Mouse (Mus musculus) MEL (cell line): ENCODE data around the gene Tbc1d7. TPM values are rescaled to one million over a fixed set of nuclear protein-coding genes. Genes with fewer than 3 reads are reported as not detected.

Experiments
- DNase-seq: peaks from one replicate; pipeline ENCODE4 v3.0.0; 2011; ENCODE audit warnings: low read depth, low spot score
- H3K27ac ChIP-seq: 2 replicates; pipeline ENCODE4 v1.5.1; 2012; ENCODE audit warnings: low read depth, mild to moderate bottlenecking, control low read depth, low read length, moderate library complexity; ENCODE audit not compliant: control insufficient read depth
- H3K27me3 ChIP-seq, 2 experiments: fragments of 150-350 bp in 1 of 2; sonication (generic) in 1 of 2; 2 replicates each; pipeline ENCODE4 v1.6.1; 2012; ENCODE audit warnings: low read length in 2 of 2, mild to moderate bottlenecking in 2 of 2, improper control_type of control experiment in 1 of 2, moderate library complexity in 1 of 2; ENCODE audit not compliant: insufficient read depth in 2 of 2, control insufficient read depth in 1 of 2
- H3K36me3 ChIP-seq, 2 experiments: 2 replicates each; pipeline ENCODE4 v1.6.1; 2012 to 2014; ENCODE audit warnings: low read length in 2 of 2, improper control_type of control experiment in 1 of 2, inconsistent platforms in 1 of 2, mild to moderate bottlenecking in 1 of 2; ENCODE audit not compliant: insufficient read depth in 2 of 2, control insufficient read depth in 1 of 2
- H3K4me1 ChIP-seq, 2 experiments: fragments of 150-350 bp in 1 of 2; sonication (generic) in 1 of 2; 2 replicates each; pipeline ENCODE4 v1.6.1; 2012; ENCODE audit warnings: low read length in 2 of 2, improper control_type of control experiment in 1 of 2, mild to moderate bottlenecking in 1 of 2; ENCODE audit not compliant: insufficient read depth in 2 of 2, control insufficient read depth in 1 of 2
- H3K4me3 ChIP-seq, 2 experiments: fragments of 150-350 bp in 1 of 2; sonication (generic) in 1 of 2; 2 replicates each; pipeline ENCODE4 v1.5.1; 2012; ENCODE audit warnings: low read depth in 2 of 2, low read length in 2 of 2, mild to moderate bottlenecking in 2 of 2, moderate library complexity in 2 of 2, control low read depth in 1 of 2, improper control_type of control experiment in 1 of 2; ENCODE audit not compliant: control insufficient read depth in 1 of 2, insufficient read depth in 1 of 2
- H3K79me2 ChIP-seq: 2 replicates; pipeline ENCODE4 v1.6.1; 2012; ENCODE audit warnings: mild to moderate bottlenecking, low read length, moderate library complexity; ENCODE audit not compliant: control insufficient read depth, poor library complexity, insufficient read depth
- H3K9ac ChIP-seq: 2 replicates; pipeline ENCODE4 v1.6.1; 2012; ENCODE audit warnings: low read depth, mild to moderate bottlenecking, control low read depth, low read length, moderate library complexity; ENCODE audit not compliant: control insufficient read depth, poor library complexity, severe bottlenecking
- H3K9me3 ChIP-seq: fragments of 150-350 bp; sonication (generic); replicated peaks from 2 replicates; pipeline ENCODE4 v1.6.1; 2012; ENCODE audit warnings: mild to moderate bottlenecking, low read length, improper control_type of control experiment, moderate library complexity; ENCODE audit not compliant: insufficient read depth
- CHD1 ChIP-seq: IDR thresholded peaks from 2 replicates; pipeline ENCODE4 v1.6.1; 2012; ENCODE audit warnings: low read depth, mild to moderate bottlenecking, inconsistent platforms, low read length, improper control_type of control experiment
- CTCF ChIP-seq, 3 experiments: IDR thresholded peaks in 2 of 3; conservative IDR thresholded peaks in 1 of 3; 2 replicates each; pipeline ENCODE4 v1.5.1; 2011 to 2012; ENCODE audit warnings: low read length in 3 of 3, low read depth in 2 of 3, mild to moderate bottlenecking in 2 of 3, improper control_type of control experiment in 1 of 3, inconsistent platforms in 1 of 3, mixed read lengths in 1 of 3, moderate library complexity in 1 of 3; ENCODE audit not compliant: control insufficient read depth in 1 of 3, insufficient read depth in 1 of 3, poor library complexity in 1 of 3, severe bottlenecking in 1 of 3
- EP300 ChIP-seq, 2 experiments: IDR thresholded peaks; 2 replicates each; pipeline ENCODE4 v1.6.1; 2011; ENCODE audit warnings: improper control_type of control experiment in 2 of 2, low read length in 2 of 2, low read depth in 1 of 2, mild to moderate bottlenecking in 1 of 2
- HCFC1 ChIP-seq: IDR thresholded peaks from 2 replicates; pipeline ENCODE4 v1.6.1; 2012; ENCODE audit warnings: low read depth, mild to moderate bottlenecking, inconsistent platforms, low read length, improper control_type of control experiment, moderate library complexity
- MAX ChIP-seq: IDR thresholded peaks from 2 replicates; pipeline ENCODE4 v1.6.1; 2011; ENCODE audit warnings: low read length, improper control_type of control experiment
- MEF2A ChIP-seq: IDR thresholded peaks from 2 replicates; pipeline ENCODE4 v1.6.1; 2014; ENCODE audit warnings: low read depth, mild to moderate bottlenecking, inconsistent platforms, low read length, improper control_type of control experiment; ENCODE audit not compliant: poor library complexity, insufficient replicate concordance, severe bottlenecking; ENCODE audit errors: extremely low read depth
- NELFE ChIP-seq: IDR thresholded peaks from 2 replicates; pipeline ENCODE4 v1.6.1; 2011; ENCODE audit warnings: low read depth, low read length, improper control_type of control experiment
- NRF1 ChIP-seq: IDR thresholded peaks from 2 replicates; pipeline ENCODE4 v1.6.1; 2014; ENCODE audit warnings: low read depth, mild to moderate bottlenecking, inconsistent platforms, low read length, improper control_type of control experiment, moderate library complexity; ENCODE audit not compliant: poor library complexity, insufficient read depth, severe bottlenecking
- POLR2A ChIP-seq, 2 experiments: IDR thresholded peaks; 2 replicates each; pipeline ENCODE4 v1.6.1; 2011 to 2012; ENCODE audit warnings: low read length in 2 of 2, mild to moderate bottlenecking in 2 of 2, control low read depth in 1 of 2, improper control_type of control experiment in 1 of 2, low read depth in 1 of 2, moderate library complexity in 1 of 2; ENCODE audit not compliant: control insufficient read depth in 1 of 2, insufficient read depth in 1 of 2, poor library complexity in 1 of 2
- RAD21 ChIP-seq: IDR thresholded peaks from 2 replicates; pipeline ENCODE4 v1.6.1; 2011; ENCODE audit warnings: mild to moderate bottlenecking, low read depth, low read length, improper control_type of control experiment
- TCF12 ChIP-seq: IDR thresholded peaks from 2 replicates; pipeline ENCODE4 v1.6.1; 2014; ENCODE audit warnings: low read depth, mild to moderate bottlenecking, inconsistent platforms, low read length, improper control_type of control experiment, moderate library complexity
- polyA plus RNA-seq, 2 experiments: library from polyadenylated mRNA; stranded (reverse) in 1 of 2; unstranded in 1 of 2; fragments of >175 nt in 1 of 2; fragments of >200 nt in 1 of 2; gene quantifications; 2 replicates each; pipeline versions ENCODE4 v1.2.1 to v1.2.4; 2012; ENCODE audit warnings: low replicate concordance in 2 of 2, low read depth in 1 of 2; ENCODE audit not compliant: insufficient read length in 2 of 2, insufficient read depth in 1 of 2, missing spikeins in 1 of 2
- total RNA-seq: library from RNA; depleted of rRNA; stranded (reverse); fragments of 300-350 nt; gene quantifications from 2 replicates; pipeline ENCODE4 v1.2.3, GENCODE M21; 2012; rRNA removed

Tbc1d7 gene
- total and polyA plus RNA-seq, 3 experiments: 11.6 to 29.4 TPM; not detected in 1

GRCm38 (mm10) chr13:43104496-43104895, 66.8 kb downstream of the Tbc1d7 start:
- DNase-seq: peak; percentile 3
- Histone ChIP-seq H3K27ac (no peak overlapping the region), H3K27me3 (no peaks in the 10 kb centered on the region), H3K9me3 (no peaks in the 10 kb centered on the region), H3K36me3 (no peaks in the 10 kb centered on the region), H3K9ac (no peak overlapping the region), H3K4me3 (no peak overlapping the region), H3K79me2 (no peaks in the 10 kb centered on the region), H3K4me1 (no peaks in the 10 kb centered on the region)
- no peak for TF ChIP-seq HCFC1
- TF ChIP-seq MEF2A: no peak
- TF ChIP-seq TCF12: no peak
- no peak for TF ChIP-seq EP300 (IDR thresholded peaks at IDR 0.05; ENCODE audit: low read depth in 1 of 2, low read length in 2 of 2)
- TF ChIP-seq MAX: no peak
- TF ChIP-seq RAD21: peak; percentile 8; the same call in 1 of the 2 replicates
- TF ChIP-seq CTCF (IDR thresholded peaks at IDR 0.05 in 2 of 3, conservative IDR thresholded peaks at IDR 0.05 in 1 of 3; ENCODE audit: control insufficient read depth in 1 of 3, insufficient read depth in 1 of 3, low read depth in 2 of 3, low read length in 3 of 3, poor library complexity in 1 of 3, severe bottlenecking in 1 of 3): peak in 2 of 3 experiments; percentile 10 to 22; a peak in 4 of 6 replicates
- no peak for TF ChIP-seq NELFE

GRCm38 (mm10) chr13:43102943-43103342, 68.4 kb downstream of the Tbc1d7 start:
- TF ChIP-seq EP300 (IDR thresholded peaks at IDR 0.05; ENCODE audit: low read depth in 1 of 2, low read length in 2 of 2) (no peak), NRF1 (no peak), CHD1 (no peak), MEF2A (no peak), POLR2A (IDR thresholded peaks at IDR 0.05; ENCODE audit: control insufficient read depth in 1 of 2, insufficient read depth in 1 of 2, low read depth in 1 of 2, low read length in 2 of 2, poor library complexity in 1 of 2) (no peak), HCFC1 (no peak)
- no peak overlapping the region for H3K9ac ChIP-seq
- H3K4me3 ChIP-seq: no peak overlapping the region
- no peaks in the 10 kb centered on the region for H3K27me3 ChIP-seq
- DNase-seq: no peak
- no peaks in the 10 kb centered on the region for H3K79me2 ChIP-seq
- no peak overlapping the region for H3K27ac ChIP-seq
- H3K4me1 ChIP-seq: no peaks in the 10 kb centered on the region
- no peaks in the 10 kb centered on the region for H3K9me3 ChIP-seq
- no peaks in the 10 kb centered on the region for H3K36me3 ChIP-seq

Other genes starting within 250 kb of the Tbc1d7 start
- 0.27 and 0.62 TPM in 2 replicates for gene Gfod1, start 132.7 kb upstream of the Tbc1d7 start, total RNA-seq
- gene Gfod1, start 132.7 kb upstream of the Tbc1d7 start, polyA plus RNA-seq: under 1 TPM in 1 of 2 experiments, not detected in 1; 0.93 TPM
- 7.6 and 8.2 TPM in 2 replicates for gene Sirt5, start 194.0 kb upstream of the Tbc1d7 start, total RNA-seq
- 10 to 100 TPM in 1 of 2 experiments, not detected in 1; 10.6 TPM for gene Sirt5, start 194.0 kb upstream of the Tbc1d7 start, polyA plus RNA-seq
- gene Nol7, start 226.9 kb upstream of the Tbc1d7 start, total RNA-seq: 181 and 186 TPM in 2 replicates
- gene Nol7, start 226.9 kb upstream of the Tbc1d7 start, polyA plus RNA-seq: 100 to 1,000 TPM; 157 to 253 TPM